Mouse (Mus musculus): ENCODE results near the gene Ifrd1. TPM values are rescaled to one million over a fixed set of nuclear protein-coding genes. Genes with fewer than 3 reads are reported as not detected.
"Not testable (repeated sequence)": the region's sequence is repeated elsewhere in the genome, so short reads cannot be mapped to it uniquely, and the experiment has no call there.

The Ifrd1 gene
- polyA plus RNA-seq, 1 experiment from 2014 or later: 160 TPM

- no peak overlapping the region for H3K9ac ChIP-seq
- H3K27ac ChIP-seq: no peak overlapping the region
- H3K4me1 ChIP-seq: no peaks in the 10 kb centered on the region
Observed at GRCm38 (mm10) chr12:40256033-40256432, 7.7 kb upstream of the Ifrd1 start.

GRCm38 (mm10) chr12:40255310-40255709 is 7.0 kb upstream of the Ifrd1 start:
- H3K27ac ChIP-seq; H3K27me3 ChIP-seq (replicated peaks); H3K36me3 ChIP-seq (replicated peaks); H3K9me3 ChIP-seq; H3K9ac ChIP-seq; H3K4me3 ChIP-seq; ATAC-seq (replicated peaks); H3K4me1 ChIP-seq; H3K4me2 ChIP-seq: not testable (repeated sequence)
- 88% methylated on average over 4 of the region's 4 CpGs for WGBS

More at GRCm38 (mm10) chr12:40256033-40256432, 7.7 kb upstream of the Ifrd1 start:
- Histone ChIP-seq H3K9me3 (no peaks in the 10 kb centered on the region), H3K4me3 (no peak overlapping the region), H3K27me3 (replicated peaks) (no peaks in the 10 kb centered on the region), H3K36me3 (replicated peaks) (no peaks in the 10 kb centered on the region), H3K4me2 (no peak overlapping the region)
- no peak for ATAC-seq (replicated peaks)

DNA sequence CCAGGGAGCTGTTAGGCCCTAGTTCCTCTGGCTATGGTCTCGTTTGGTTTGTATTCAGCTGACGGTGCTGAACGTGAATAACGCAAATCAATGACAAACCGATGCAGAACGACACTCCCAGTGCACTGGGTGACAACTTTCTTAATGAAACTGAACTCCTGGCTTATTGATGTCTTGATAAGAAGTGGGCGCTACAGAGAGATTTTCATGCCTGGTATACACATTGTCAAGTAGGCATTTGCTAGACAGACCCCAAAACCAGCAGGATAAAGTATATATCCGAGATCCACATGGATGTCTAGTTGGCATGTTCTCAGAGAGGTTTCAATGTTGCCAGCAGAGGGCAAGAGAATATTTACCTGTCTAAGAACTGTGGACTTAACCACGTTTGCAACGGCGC is 6.4 kb upstream of the Ifrd1 start:
- no peaks in the 10 kb centered on the region for H3K4me1 ChIP-seq
- H3K36me3 ChIP-seq (replicated peaks): no peaks in the 10 kb centered on the region
- H3K27ac ChIP-seq: no peak overlapping the region
- no peak overlapping the region for H3K4me2 ChIP-seq
- H3K9me3 ChIP-seq: no peaks in the 10 kb centered on the region
- ATAC-seq (replicated peaks): no peak
- H3K9ac ChIP-seq: no peak overlapping the region
- WGBS: 90% methylated on average over 11 of the region's 11 CpGs
- H3K4me3 ChIP-seq: no peak overlapping the region
- H3K27me3 ChIP-seq (replicated peaks): no peaks in the 10 kb centered on the region

DNA sequence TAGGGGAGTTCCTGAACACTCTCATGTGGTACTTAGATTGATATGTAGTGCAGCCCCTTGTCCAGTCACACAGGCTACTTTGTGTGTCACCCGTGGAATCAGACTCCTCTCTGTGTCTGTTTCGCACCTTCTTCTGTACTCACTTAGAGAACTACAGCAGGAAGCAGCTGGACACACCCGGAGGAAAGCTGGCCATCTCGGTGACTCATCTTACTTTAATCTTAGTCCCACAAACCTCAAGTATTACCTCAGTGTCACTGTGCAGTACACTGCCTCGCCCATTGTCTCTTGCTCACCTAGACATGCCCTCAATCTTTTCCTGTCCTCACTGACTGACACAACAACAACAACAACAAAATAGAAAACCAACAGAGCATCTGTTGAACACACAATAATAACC is 4.9 kb upstream of the Ifrd1 start:
- Histone ChIP-seq H3K36me3 (replicated peaks) (no peaks in the 10 kb centered on the region), H3K4me1 (no peaks in the 10 kb centered on the region), H3K4me2 (no peak overlapping the region), H3K27me3 (replicated peaks) (no peaks in the 10 kb centered on the region), H3K9me3 (no peaks in the 10 kb centered on the region), H3K4me3 (no peak overlapping the region), H3K27ac (no peak overlapping the region), H3K9ac (no peak overlapping the region)
- no peak for ATAC-seq (replicated peaks)
- WGBS: 91% methylated on average over 5 of the region's 5 CpGs

GRCm38 (mm10) chr12:40250256-40250655 is 2.0 kb upstream of the Ifrd1 start:
- no peak overlapping the region for H3K9ac ChIP-seq
- no peaks in the 10 kb centered on the region for H3K9me3 ChIP-seq
- no peak overlapping the region for H3K27ac ChIP-seq
- H3K4me3 ChIP-seq: no peak overlapping the region
- no peaks in the 10 kb centered on the region for H3K36me3 ChIP-seq (replicated peaks)
- no peaks in the 10 kb centered on the region for H3K4me1 ChIP-seq
- H3K27me3 ChIP-seq (replicated peaks): no peaks in the 10 kb centered on the region
- no peak overlapping the region for H3K4me2 ChIP-seq
- no peak for ATAC-seq (replicated peaks)

GRCm38 (mm10) chr12:40247976-40248375 is 328 bp downstream of the Ifrd1 start:
- Histone ChIP-seq H3K4me3 (no peak overlapping the region), H3K36me3 (replicated peaks) (no peaks in the 10 kb centered on the region), H3K9ac (no peak overlapping the region), H3K9me3 (no peaks in the 10 kb centered on the region), H3K4me1 (no peaks in the 10 kb centered on the region), H3K4me2 (no peak overlapping the region), H3K27ac (no peak overlapping the region), H3K27me3 (replicated peaks) (no peaks in the 10 kb centered on the region)
- ATAC-seq (replicated peaks): no peak
- 84% methylated on average over 6 of the region's 6 CpGs for WGBS

- H3K9me3 ChIP-seq: no peaks in the 10 kb centered on the region
- no peak for ATAC-seq (replicated peaks)
- no peak overlapping the region for H3K9ac ChIP-seq
- H3K36me3 ChIP-seq (replicated peaks): no peaks in the 10 kb centered on the region
- no peak overlapping the region for H3K27ac ChIP-seq
- H3K27me3 ChIP-seq (replicated peaks): no peaks in the 10 kb centered on the region
- no peaks in the 10 kb centered on the region for H3K4me1 ChIP-seq
- H3K4me2 ChIP-seq: no peak overlapping the region
- no peak overlapping the region for H3K4me3 ChIP-seq
- 87% methylated on average over 4 of the region's 4 CpGs for WGBS
Observed at GRCm38 (mm10) chr12:40247384-40247783, 920 bp downstream of the Ifrd1 start.

GRCm38 (mm10) chr12:40245434-40245970 is 2.8 kb downstream of the Ifrd1 start:
- Histone ChIP-seq H3K9me3 (no peaks in the 10 kb centered on the region), H3K9ac (no peak overlapping the region), H3K27me3 (replicated peaks) (no peaks in the 10 kb centered on the region), H3K4me2 (no peak overlapping the region), H3K4me1 (no peaks in the 10 kb centered on the region), H3K27ac (no peak overlapping the region), H3K4me3 (no peak overlapping the region), H3K36me3 (replicated peaks) (no peaks in the 10 kb centered on the region)
- ATAC-seq (replicated peaks): no peak
- 86% methylated on average over 7 of the region's 7 CpGs for WGBS

DNA sequence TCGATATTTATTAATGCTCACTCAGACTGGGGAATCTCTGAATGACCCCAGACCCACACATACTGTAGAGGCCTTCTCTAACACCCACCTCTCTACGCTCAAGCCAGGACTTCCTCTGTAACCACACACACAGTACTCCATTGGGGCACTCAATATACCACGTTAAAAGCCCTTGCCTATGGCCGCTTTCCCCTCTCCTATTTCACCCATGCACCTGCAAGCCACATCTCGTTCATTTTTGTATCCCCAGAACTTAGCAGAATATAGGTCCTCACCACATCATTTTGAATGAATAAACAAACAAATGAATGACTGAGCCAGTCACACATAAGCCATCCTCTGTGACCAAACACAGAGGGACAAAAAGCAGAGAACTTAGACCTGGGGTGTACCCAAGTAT is 3.4 kb downstream of the Ifrd1 start:
- no peak for ATAC-seq (replicated peaks)

DNA sequence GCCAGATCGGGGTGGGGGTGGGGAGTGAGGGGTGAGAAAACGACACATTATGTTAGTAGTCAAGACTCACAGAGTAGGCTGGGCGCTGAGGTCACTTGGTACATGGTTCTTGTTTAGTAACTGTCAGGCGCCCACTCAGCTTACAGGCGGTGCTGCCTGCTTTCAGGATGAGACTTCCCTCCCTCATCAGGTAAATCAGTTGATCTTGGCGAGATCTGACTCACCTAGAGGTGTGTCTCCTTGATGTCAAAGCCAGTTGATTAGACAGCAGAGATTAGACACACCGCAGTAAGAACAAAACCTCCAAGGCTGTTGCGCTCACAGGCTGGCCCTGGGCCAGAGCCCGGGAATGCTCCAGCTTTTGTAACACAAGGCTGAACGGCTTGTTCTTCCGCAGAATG is 4.5 kb downstream of the Ifrd1 start:
- Histone ChIP-seq H3K27ac (no peak overlapping the region), H3K9ac (no peak overlapping the region), H3K9me3 (no peaks in the 10 kb centered on the region), H3K36me3 (replicated peaks) (no peaks in the 10 kb centered on the region), H3K4me1 (no peaks in the 10 kb centered on the region), H3K4me3 (no peak overlapping the region), H3K27me3 (replicated peaks) (no peaks in the 10 kb centered on the region), H3K4me2 (no peak overlapping the region)
- 0 out of 2 replicates have a peak, but pooled peaks have one; percentile 28 for ATAC-seq (replicated peaks)
- 43% methylated on average over 11 of the region's 11 CpGs for WGBS

More for the DNA sequence above, 3.4 kb downstream of the Ifrd1 start:
- no peak overlapping the region for H3K4me2 ChIP-seq
- no peaks in the 10 kb centered on the region for H3K27me3 ChIP-seq (replicated peaks)
- no peaks in the 10 kb centered on the region for H3K9me3 ChIP-seq
- no peaks in the 10 kb centered on the region for H3K4me1 ChIP-seq
- H3K27ac ChIP-seq: no peak overlapping the region
- no peak overlapping the region for H3K4me3 ChIP-seq
- WGBS: 95% methylated on average over 5 of the region's 5 CpGs
- H3K36me3 ChIP-seq (replicated peaks): no peaks in the 10 kb centered on the region
- H3K9ac ChIP-seq: no peak overlapping the region

- Histone ChIP-seq H3K9me3 (no peaks in the 10 kb centered on the region), H3K27ac (no peak overlapping the region), H3K27me3 (replicated peaks) (no peaks in the 10 kb centered on the region), H3K9ac (no peak overlapping the region), H3K36me3 (replicated peaks) (no peaks in the 10 kb centered on the region), H3K4me1 (no peaks in the 10 kb centered on the region), H3K4me3 (no peak overlapping the region), H3K4me2 (no peak overlapping the region)
- WGBS: 78% methylated on average over 4 of the region's 4 CpGs
- no peak for ATAC-seq (replicated peaks)
Observed at GRCm38 (mm10) chr12:40243241-40243640, 5.1 kb downstream of the Ifrd1 start.

GRCm38 (mm10) chr12:40239161-40239560 is 9.1 kb downstream of the Ifrd1 start:
- H3K9me3 ChIP-seq: no peaks in the 10 kb centered on the region
- H3K36me3 ChIP-seq (replicated peaks): no peaks in the 10 kb centered on the region
- no peaks in the 10 kb centered on the region for H3K4me1 ChIP-seq
- no peak overlapping the region for H3K4me3 ChIP-seq
- no peak overlapping the region for H3K9ac ChIP-seq
- no peak overlapping the region for H3K4me2 ChIP-seq
- ATAC-seq (replicated peaks): no peak
- no peaks in the 10 kb centered on the region for H3K27me3 ChIP-seq (replicated peaks)
- WGBS: 95% methylated on average over 7 of the region's 7 CpGs
- no peak overlapping the region for H3K27ac ChIP-seq

DNA sequence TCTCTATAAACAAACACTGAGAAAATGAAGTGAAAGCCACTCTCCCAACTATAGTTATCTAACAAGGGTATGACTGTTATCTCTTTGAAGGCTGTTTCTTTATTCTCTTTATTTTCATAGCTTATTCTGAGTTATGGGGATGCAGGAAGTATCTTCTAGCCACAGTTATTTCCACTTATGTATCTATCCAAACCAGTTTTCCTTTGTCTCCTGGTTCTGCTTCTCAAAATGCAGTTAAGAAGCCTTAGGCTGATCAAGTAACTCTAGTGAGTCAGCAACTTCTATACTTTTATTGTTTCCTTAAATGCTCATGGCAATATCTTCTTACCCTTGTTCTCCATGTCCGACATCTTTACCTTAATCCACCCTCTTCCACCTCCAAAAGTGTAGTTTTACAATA is 16.1 kb downstream of the Ifrd1 start:
- no peak overlapping the region for H3K4me3 ChIP-seq
- 93% methylated on average over 1 of the region's 1 CpGs for WGBS
- no peak overlapping the region for H3K9ac ChIP-seq
- H3K27me3 ChIP-seq (replicated peaks): no peaks in the 10 kb centered on the region
- no peak overlapping the region for H3K27ac ChIP-seq
- no peak for ATAC-seq (replicated peaks)
- no peaks in the 10 kb centered on the region for H3K9me3 ChIP-seq
- no peaks in the 10 kb centered on the region for H3K36me3 ChIP-seq (replicated peaks)
- no peak overlapping the region for H3K4me2 ChIP-seq
- H3K4me1 ChIP-seq: no peaks in the 10 kb centered on the region
